Mouse (Mus musculus) cerebellum, postnatal 36 days (tissue): ENCODE measurements around the gene Trmt44.
"Not testable (repeated sequence)": the region's sequence is repeated elsewhere in the genome, so short reads cannot be mapped to it uniquely, and the experiment has no call there.

Source experiments
- DNase-seq, 2 experiments: peaks; one replicate each; pipeline ENCODE4 v3.0.0; 2021 to 2022; ENCODE audit warnings: mixed read lengths in 2 of 2

The Trmt44 gene

GRCm38 (mm10) chr5:35584259-35584658, 9.4 kb upstream of the Trmt44 start:
- not testable (repeated sequence) for DNase-seq

- no peak for DNase-seq
Observed at GRCm38 (mm10) chr5:35583221-35583783, 8.4 kb upstream of the Trmt44 start.

- DNase-seq: peak; percentile 97 to 98
Observed at GRCm38 (mm10) chr5:35582445-35583220, 7.8 kb upstream of the Trmt44 start, which contains the start of gene Acox3. Gene Acox3, plus strand, starts transcription at chr5:35583040.

GRCm38 (mm10) chr5:35580156-35580922, 5.5 kb upstream of the Trmt44 start:
- DNase-seq: no peak

GRCm38 (mm10) chr5:35579247-35579893, 4.5 kb upstream of the Trmt44 start:
- no peak for DNase-seq

- no peak for DNase-seq
Observed at GRCm38 (mm10) chr5:35578411-35578810, 3.5 kb upstream of the Trmt44 start.

- no peak for DNase-seq
Observed at GRCm38 (mm10) chr5:35576409-35577020, 1.6 kb upstream of the Trmt44 start.

GRCm38 (mm10) chr5:35571546-35571945, 3.3 kb downstream of the Trmt44 start:
- DNase-seq: no peak

GRCm38 (mm10) chr5:35566632-35567031, 8.2 kb downstream of the Trmt44 start:
- no peak for DNase-seq

- DNase-seq: no peak
Observed at GRCm38 (mm10) chr5:35565217-35565616, 9.7 kb downstream of the Trmt44 start.

- DNase-seq: peak; percentile 81 to 83
Observed at GRCm38 (mm10) chr5:35563449-35563848, 11.4 kb downstream of the Trmt44 start.

- no peak for DNase-seq
Observed at GRCm38 (mm10) chr5:35562616-35563015, 12.3 kb downstream of the Trmt44 start.

- DNase-seq: no peak
Observed at GRCm38 (mm10) chr5:35559447-35559846, 15.4 kb downstream of the Trmt44 start.

GRCm38 (mm10) chr5:35557946-35558621, 16.8 kb downstream of the Trmt44 start:
- DNase-seq: no peak

GRCm38 (mm10) chr5:35556393-35556792, 18.5 kb downstream of the Trmt44 start:
- no peak for DNase-seq

GRCm38 (mm10) chr5:35552838-35553539, 21.9 kb downstream of the Trmt44 start:
- no peak for DNase-seq

GRCm38 (mm10) chr5:35551855-35552837, 22.7 kb downstream of the Trmt44 start:
- DNase-seq: peak; percentile 48 to 52

- no peak for DNase-seq
Observed at GRCm38 (mm10) chr5:35546127-35546526, 28.7 kb downstream of the Trmt44 start.

- DNase-seq: no peak
Observed at GRCm38 (mm10) chr5:35541059-35541790, 33.6 kb downstream of the Trmt44 start.
